Mouse (Mus musculus) lung, postnatal 0 days (tissue): Measurements from ENCODE around the gene Abcc8.

Experiments used
- CTCF ChIP-seq: IDR thresholded peaks from 2 replicates; pipeline ENCODE4 v1.5.1; 2016; ENCODE audit warnings: antibody characterized with exemption, mild to moderate bottlenecking
- EP300 ChIP-seq: IDR thresholded peaks from 2 replicates; pipeline ENCODE4 v1.6.1; 2016; ENCODE audit warnings: antibody characterized with exemption, mild to moderate bottlenecking, control low read depth

DNA sequence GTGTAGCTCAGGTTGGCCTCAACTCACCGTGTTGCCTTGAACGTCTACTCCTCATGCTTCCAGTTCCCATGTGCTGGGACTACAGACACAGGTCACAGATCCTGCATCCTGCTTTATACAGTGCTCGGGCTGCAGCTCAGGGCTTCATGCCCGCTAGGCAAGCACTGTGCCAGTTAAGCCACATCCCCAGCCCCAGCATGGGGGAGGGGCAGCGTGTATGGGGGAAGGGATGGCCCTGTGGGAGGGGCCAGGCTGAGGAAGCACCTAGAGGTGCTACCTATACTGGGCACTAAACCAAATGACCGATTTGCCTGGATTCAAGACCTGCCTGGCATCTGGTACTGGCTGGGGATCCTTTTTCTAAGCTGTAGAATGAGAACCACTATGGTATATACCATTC is 20.2 kb upstream of the Abcc8 start:
- TF ChIP-seq CTCF (no peak), EP300 (no peak)
